Mouse (Mus musculus): ENCODE data around the gene Mdga1.

- TF ChIP-seq CTCF (conservative IDR thresholded peaks at IDR 0.05; ENCODE audit: low read length) (no peak), POU5F1 (IDR thresholded peaks at IDR 0.05; ENCODE audit: borderline replicate concordance, low read length) (no peak)
Observed at GRCm38 (mm10) chr17:29932753-29933152, 37.1 kb downstream of the Mdga1 start.
